Mouse (Mus musculus) limb, embryonic 13.5 days (tissue): ENCODE data around the gene Crtac1. TPM values are rescaled to one million over a fixed set of nuclear protein-coding genes. Genes with fewer than 3 reads are reported as not detected.

ENCODE experiments used
- ATAC-seq: fragments of 200-750 bp; cut with Nextera tagmentation; 2 replicates; pipeline ENCODE4 v1.8.0; 2017; ENCODE audit warnings: low read depth, moderate number of reproducible peaks, moderate TSS enrichment; ENCODE audit not compliant: low FRiP score
- H3K27ac ChIP-seq: fragments of 300-500 bp; sonication (generic); 2 replicates; pipeline ENCODE4 v1.5.1; 2015; ENCODE audit warnings: inconsistent platforms, mild to moderate bottlenecking, moderate library complexity
- H3K27me3 ChIP-seq: fragments of 300-500 bp; sonication (generic); 2 replicates; pipeline ENCODE4 v1.6.1; 2015; ENCODE audit warnings: mild to moderate bottlenecking, inconsistent platforms
- H3K36me3 ChIP-seq: fragments of 300-500 bp; sonication (generic); 2 replicates; pipeline ENCODE4 v1.6.1; 2015; ENCODE audit warnings: inconsistent platforms, mild to moderate bottlenecking, moderate library complexity
- H3K4me1 ChIP-seq: fragments of 300-500 bp; sonication (generic); 2 replicates; pipeline ENCODE4 v1.6.1; 2015; ENCODE audit warnings: inconsistent platforms
- H3K4me2 ChIP-seq: fragments of 300-500 bp; sonication (generic); replicated peaks from 2 replicates; pipeline ENCODE4 v1.6.1; 2015; ENCODE audit warnings: inconsistent platforms, mild to moderate bottlenecking, moderate library complexity
- H3K4me3 ChIP-seq: fragments of 300-500 bp; sonication (generic); 2 replicates; pipeline ENCODE4 v1.5.1; 2015; ENCODE audit warnings: moderate library complexity, mild to moderate bottlenecking, inconsistent platforms
- H3K9ac ChIP-seq: fragments of 300-500 bp; sonication (generic); 2 replicates; pipeline ENCODE4 v1.6.1; 2015; ENCODE audit warnings: mild to moderate bottlenecking, inconsistent platforms
- H3K9me3 ChIP-seq: fragments of 300-500 bp; sonication (generic); 2 replicates; pipeline ENCODE4 v1.6.1; 2016; ENCODE audit warnings: inconsistent platforms
- WGBS: fragments of 180-500 bp; shearing (Covaris S2); methylation state at CpG from one replicate; pipeline ENCODE4 v1.1.7; 2015; 5-methylcytosine and 5-hydroxymethylcytosine counted together
- polyA plus RNA-seq: library from polyadenylated mRNA; unstranded; fragments of >200 nt; fragmentation: Nextera tagmentation; extraction: Ambion mirVana; gene quantifications from 2 replicates; pipeline ENCODE4 v1.2.1, GENCODE M21; 2015

The Crtac1 gene
- polyA plus RNA-seq, 1 experiment from 2014 or later: 3.9 TPM

- H3K4me3 ChIP-seq: no peak overlapping the region
- H3K9me3 ChIP-seq: no peaks in the 10 kb centered on the region
- 43% methylated on average over 8 of the region's 8 CpGs for WGBS
- no peak overlapping the region for H3K9ac ChIP-seq
- ATAC-seq: no peak
- H3K4me2 ChIP-seq: no peak overlapping the region
- H3K27ac ChIP-seq: no peak overlapping the region
- H3K27me3 ChIP-seq: peaks cover 68% of the 10 kb centered on the region
- peaks cover 14% of the 10 kb centered on the region for H3K4me1 ChIP-seq
- no peaks in the 10 kb centered on the region for H3K36me3 ChIP-seq
Observed at GRCm38 (mm10) chr19:42379798-42380197, 51.8 kb downstream of the Crtac1 start.

DNA sequence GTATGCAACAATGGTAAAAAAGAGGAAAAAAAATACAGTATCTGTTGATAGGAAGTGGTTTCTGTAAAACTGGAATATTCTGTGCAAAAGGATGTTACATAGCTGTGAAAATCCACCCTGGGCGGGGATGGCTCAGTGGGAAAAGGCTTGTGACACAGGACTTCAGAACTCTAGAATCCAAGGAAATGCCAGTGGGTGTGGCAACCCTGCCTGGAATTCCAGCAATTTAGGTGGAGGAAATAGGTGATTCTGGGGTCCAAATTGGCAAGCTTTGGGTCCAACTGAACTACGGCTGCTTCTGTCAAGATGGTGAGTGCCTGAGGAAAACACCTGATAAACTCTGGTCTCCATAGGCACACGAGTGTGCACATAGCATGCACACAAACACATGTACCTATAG lies 54.4 kb downstream of the Crtac1 start:
- WGBS: 64% methylated on average over 3 of the region's 3 CpGs
- no peak for ATAC-seq

GRCm38 (mm10) chr19:42363551-42363950 lies 68.0 kb downstream of the Crtac1 start:
- Histone ChIP-seq H3K4me1 (peaks cover 12% of the 10 kb centered on the region), H3K4me2 (no peak overlapping the region), H3K9ac (no peak overlapping the region), H3K4me3 (no peak overlapping the region), H3K36me3 (no peaks in the 10 kb centered on the region), H3K27me3 (0 out of 2 replicates have a peak, but pooled peaks cover 4% of the 10 kb centered on the region), H3K9me3 (no peaks in the 10 kb centered on the region), H3K27ac (no peak overlapping the region)
- WGBS: 69% methylated on average over 4 of the region's 4 CpGs
- ATAC-seq: no peak

More for the DNA sequence above, 54.4 kb downstream of the Crtac1 start:
- Histone ChIP-seq H3K27me3 (peaks cover 46% of the 10 kb centered on the region), H3K4me3 (no peak overlapping the region), H3K36me3 (no peaks in the 10 kb centered on the region), H3K9ac (no peak overlapping the region), H3K27ac (no peak overlapping the region), H3K9me3 (no peaks in the 10 kb centered on the region), H3K4me1 (peaks cover 14% of the 10 kb centered on the region), H3K4me2 (no peak overlapping the region)

DNA sequence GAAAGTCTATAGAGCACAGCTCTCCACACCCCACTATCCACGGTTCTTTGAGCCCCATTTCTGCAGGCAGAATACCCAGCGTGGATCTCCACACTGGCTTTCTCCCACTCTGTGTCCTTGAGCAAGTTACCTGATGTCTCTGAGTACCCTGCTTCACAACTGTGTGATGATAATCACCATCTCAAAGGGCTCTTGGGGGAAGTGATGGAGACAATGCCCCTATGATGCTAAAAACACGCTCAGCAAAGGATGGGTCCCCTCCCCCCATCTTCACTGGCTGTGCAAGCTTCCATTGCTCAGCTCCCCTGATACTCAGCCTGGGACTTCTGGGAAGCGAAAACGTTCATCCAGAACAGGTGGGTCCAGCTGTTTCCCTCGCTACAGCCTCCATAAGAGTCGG lies 73.2 kb downstream of the Crtac1 start:
- H3K27me3 ChIP-seq: no peaks in the 10 kb centered on the region
- no peak for ATAC-seq
- 70% methylated on average over 7 of the region's 7 CpGs for WGBS
- no peaks in the 10 kb centered on the region for H3K36me3 ChIP-seq
- no peak overlapping the region for H3K27ac ChIP-seq
- no peak overlapping the region for H3K9ac ChIP-seq
- no peaks in the 10 kb centered on the region for H3K9me3 ChIP-seq
- H3K4me3 ChIP-seq: no peak overlapping the region
- peaks cover 28% of the 10 kb centered on the region for H3K4me1 ChIP-seq
- no peak overlapping the region for H3K4me2 ChIP-seq

- H3K27me3 ChIP-seq: no peaks in the 10 kb centered on the region
- H3K4me2 ChIP-seq: no peak overlapping the region
- no peak overlapping the region for H3K27ac ChIP-seq
- H3K9ac ChIP-seq: no peak overlapping the region
- ATAC-seq: 0 out of 2 replicates have a peak, but pooled peaks have one; percentile 15
- H3K4me3 ChIP-seq: no peak overlapping the region
- H3K36me3 ChIP-seq: no peaks in the 10 kb centered on the region
- H3K9me3 ChIP-seq: no peaks in the 10 kb centered on the region
- WGBS: 36% methylated on average over 5 of the region's 5 CpGs
- H3K4me1 ChIP-seq: peaks cover 24% of the 10 kb centered on the region
Observed at GRCm38 (mm10) chr19:42356854-42357253, 74.7 kb downstream of the Crtac1 start.

GRCm38 (mm10) chr19:42355476-42355875 lies 76.1 kb downstream of the Crtac1 start:
- no peak overlapping the region for H3K4me2 ChIP-seq
- H3K9me3 ChIP-seq: no peaks in the 10 kb centered on the region
- 85% methylated on average over 16 of the region's 16 CpGs for WGBS
- H3K9ac ChIP-seq: no peak overlapping the region
- peaks cover 24% of the 10 kb centered on the region for H3K4me1 ChIP-seq
- no peak overlapping the region for H3K27ac ChIP-seq
- H3K36me3 ChIP-seq: no peaks in the 10 kb centered on the region
- H3K4me3 ChIP-seq: no peak overlapping the region
- no peaks in the 10 kb centered on the region for H3K27me3 ChIP-seq
- no peak for ATAC-seq

DNA sequence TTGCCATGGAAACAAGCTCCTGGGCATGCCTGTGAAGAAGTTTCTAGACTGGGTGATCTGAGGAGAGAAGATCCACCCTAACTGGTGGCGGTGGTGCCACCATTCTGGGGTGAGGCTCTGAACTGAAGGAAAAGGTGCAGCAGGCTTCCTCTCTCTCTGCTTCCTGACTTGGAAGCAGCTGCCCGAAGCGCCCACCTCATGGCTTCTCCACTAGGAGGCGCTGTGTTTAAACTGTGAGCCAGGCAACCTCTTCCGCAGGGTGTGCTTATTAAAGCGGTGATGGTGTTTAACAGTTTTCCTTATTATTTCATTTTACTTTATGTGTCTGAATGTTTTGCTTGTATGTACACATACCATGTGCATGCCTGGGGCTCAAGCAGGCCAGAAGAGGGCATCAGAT lies 90.4 kb downstream of the Crtac1 start:
- no peak overlapping the region for H3K27ac ChIP-seq
- no peak overlapping the region for H3K4me2 ChIP-seq
- no peaks in the 10 kb centered on the region for H3K36me3 ChIP-seq
- 42% methylated on average over 6 of the region's 6 CpGs for WGBS
- H3K27me3 ChIP-seq: no peaks in the 10 kb centered on the region
- H3K9ac ChIP-seq: no peak overlapping the region
- H3K9me3 ChIP-seq: 0 out of 2 replicates have a peak, but pooled peaks cover 3% of the 10 kb centered on the region
- ATAC-seq: no peak
- H3K4me1 ChIP-seq: 0 out of 2 replicates have a peak, but pooled peaks cover 3% of the 10 kb centered on the region
- no peak overlapping the region for H3K4me3 ChIP-seq

DNA sequence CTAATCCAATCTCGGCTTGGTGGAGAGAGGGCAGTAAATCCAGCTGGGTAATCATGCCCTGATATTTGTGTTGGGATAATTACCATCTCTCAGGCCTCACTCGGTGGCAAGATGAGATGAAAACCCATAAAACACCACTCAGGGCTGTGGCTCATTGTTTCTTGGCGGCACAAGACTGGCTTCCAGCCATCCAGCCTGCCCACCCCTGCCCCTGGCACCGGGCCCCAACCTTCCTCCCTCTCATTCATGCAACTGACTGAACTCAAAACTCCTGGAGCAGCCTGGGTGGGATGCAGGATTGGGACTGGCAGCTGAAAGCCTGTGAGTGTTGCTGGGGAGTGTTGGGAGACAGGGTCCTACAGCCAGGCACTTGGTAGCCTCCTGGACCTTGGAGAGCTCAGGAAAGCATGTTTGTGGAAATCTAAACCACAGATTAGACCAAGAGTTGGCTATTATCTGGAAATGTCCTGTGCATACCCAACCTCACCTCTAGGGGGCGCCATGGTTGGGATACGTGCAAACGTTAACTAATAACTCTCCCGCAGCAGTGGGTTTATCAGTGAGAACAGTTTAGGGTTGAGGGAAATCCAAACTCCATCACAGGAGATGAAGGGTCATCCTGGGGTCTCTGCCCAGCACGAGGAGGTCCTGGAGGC lies 99.4 kb downstream of the Crtac1 start:
- Histone ChIP-seq H3K27ac (no peak overlapping the region), H3K4me2 (no peak overlapping the region), H3K4me3 (no peak overlapping the region), H3K9me3 (no peaks in the 10 kb centered on the region), H3K4me1 (no peaks in the 10 kb centered on the region), H3K36me3 (no peaks in the 10 kb centered on the region), H3K27me3 (no peaks in the 10 kb centered on the region), H3K9ac (no peak overlapping the region)
- 43% methylated on average over 9 of the region's 9 CpGs for WGBS
- no peak for ATAC-seq

- Histone ChIP-seq H3K9ac (no peak overlapping the region), H3K27me3 (no peaks in the 10 kb centered on the region), H3K36me3 (no peaks in the 10 kb centered on the region), H3K4me2 (no peak overlapping the region), H3K4me1 (no peaks in the 10 kb centered on the region), H3K4me3 (no peak overlapping the region), H3K27ac (no peak overlapping the region), H3K9me3 (no peaks in the 10 kb centered on the region)
- ATAC-seq: no peak
- 85% methylated on average over 7 of the region's 7 CpGs for WGBS
Observed at GRCm38 (mm10) chr19:42331446-42331845, 100.1 kb downstream of the Crtac1 start.

DNA sequence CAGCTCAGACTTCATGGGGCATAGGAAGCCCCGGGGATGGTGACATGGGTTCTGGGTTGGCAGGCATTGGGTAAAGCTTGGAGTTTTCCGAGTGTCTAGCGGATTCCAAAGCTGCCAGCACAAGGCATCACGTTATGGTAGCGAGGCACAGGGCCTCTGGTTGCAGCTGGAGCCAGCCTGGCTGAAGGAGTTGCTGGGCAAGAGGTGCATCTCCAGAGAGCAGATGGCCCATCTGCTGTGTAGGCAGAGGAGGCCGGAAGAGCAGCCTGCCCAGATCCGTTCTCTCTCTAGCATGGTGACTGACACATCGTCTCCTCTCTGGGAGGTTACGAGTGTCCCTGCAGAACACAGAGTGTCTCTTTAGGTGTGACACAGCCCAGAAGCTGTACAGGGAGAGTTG lies 103.4 kb downstream of the Crtac1 start:
- Histone ChIP-seq H3K27ac (no peak overlapping the region), H3K27me3 (no peaks in the 10 kb centered on the region), H3K36me3 (no peaks in the 10 kb centered on the region), H3K9ac (no peak overlapping the region), H3K4me2 (no peak overlapping the region), H3K9me3 (no peaks in the 10 kb centered on the region), H3K4me1 (no peaks in the 10 kb centered on the region), H3K4me3 (no peak overlapping the region)
- no peak for ATAC-seq
- 78% methylated on average over 9 of the region's 9 CpGs for WGBS

DNA sequence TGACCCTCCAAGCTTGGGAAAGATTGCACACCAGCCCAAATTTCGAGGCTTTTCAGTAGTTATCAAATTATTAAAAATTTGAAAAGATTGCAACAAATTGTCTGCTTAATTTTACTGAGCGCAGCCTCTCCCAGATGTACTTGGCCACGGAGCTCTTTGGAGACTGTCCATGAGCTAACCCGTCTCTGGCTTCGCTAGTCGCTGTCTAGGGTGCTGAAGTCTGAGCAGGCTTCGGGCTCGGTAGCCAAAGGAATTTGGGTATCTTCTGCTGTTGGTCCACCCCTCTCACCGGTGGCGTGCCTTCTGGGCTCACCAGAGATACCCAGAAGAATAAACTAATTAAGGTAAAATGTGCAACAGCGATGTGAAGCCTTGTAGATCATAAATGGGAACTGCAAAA lies 105.7 kb downstream of the Crtac1 start:
- Histone ChIP-seq H3K27me3 (no peaks in the 10 kb centered on the region; the same call in 1 of the 2 replicates), H3K9ac (no peak overlapping the region), H3K4me1 (no peaks in the 10 kb centered on the region), H3K4me2 (no peak overlapping the region), H3K9me3 (no peaks in the 10 kb centered on the region), H3K4me3 (no peak overlapping the region), H3K27ac (no peak overlapping the region), H3K36me3 (no peaks in the 10 kb centered on the region)
- no peak for ATAC-seq
- 6% methylated on average over 11 of the region's 11 CpGs for WGBS

- Histone ChIP-seq H3K27ac (no peak overlapping the region), H3K9ac (no peak overlapping the region), H3K4me3 (no peak overlapping the region), H3K9me3 (no peaks in the 10 kb centered on the region), H3K4me2 (no peak overlapping the region), H3K36me3 (no peaks in the 10 kb centered on the region), H3K27me3 (peaks cover 18% of the 10 kb centered on the region), H3K4me1 (peaks cover under 1% of the 10 kb centered on the region)
- 56% methylated on average over 12 of the region's 12 CpGs for WGBS
- no peak for ATAC-seq
Observed at GRCm38 (mm10) chr19:42322357-42323090, 109.1 kb downstream of the Crtac1 start.
